Mouse (Mus musculus): ENCODE measurements at regions not wholly inside any gene's neighbourhood (a gene's known extent, or its start where the extent isn't known, plus 50 kb on each side); places are given as distances from the start of the nearest gene placed in this dataset.
"Not testable (repeated sequence)": the region's sequence is repeated elsewhere in the genome, so short reads cannot be mapped to it uniquely, and the experiment has no call there.

DNA sequence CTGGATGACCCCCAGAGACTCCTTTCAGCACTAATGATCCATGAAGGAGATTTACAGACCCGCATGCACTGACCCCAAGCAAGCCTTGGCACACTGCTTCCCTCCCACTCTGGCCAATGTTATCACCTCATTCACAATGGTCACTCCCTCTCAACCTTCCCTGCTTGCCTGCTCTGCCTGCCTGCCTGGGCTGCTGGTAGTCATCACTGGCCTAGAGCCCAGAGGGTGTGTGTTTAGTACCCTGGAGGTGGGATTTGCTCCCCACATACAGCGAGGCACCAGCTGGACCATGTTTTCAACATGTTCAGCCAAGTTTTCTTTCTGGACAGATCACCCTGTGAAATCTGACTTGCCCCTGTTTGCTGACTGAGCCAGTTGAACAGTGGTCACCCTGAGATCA lies 147.9 kb downstream of the Lyplal1 start:
- DNase-seq (ENCODE audit: low spot score, missing footprints) (no peak), ATAC-seq (ENCODE audit: low FRiP score) (no peak)
- Histone ChIP-seq H3K27me3 (ENCODE audit: control insufficient read depth, insufficient read depth, low read length) (no peaks in the 10 kb centered on the region), H3K27ac (ENCODE audit: low read depth, low read length) (no peak overlapping the region), H3K9ac (ENCODE audit: low read length) (no peak overlapping the region), H3K36me3 (ENCODE audit: control insufficient read depth, insufficient read depth, low read length) (no peaks in the 10 kb centered on the region), H3K4me1 (ENCODE audit: control insufficient read depth, insufficient read depth, low read length) (no peaks in the 10 kb centered on the region), H3K4me2 (no peak overlapping the region), H3K9me3 (ENCODE audit: control insufficient read depth, low read length) (no peaks in the 10 kb centered on the region), H3K4me3 (ENCODE audit: low read depth, low read length) (no peak overlapping the region)
- WGBS: 38% methylated on average over 2 of the region's 2 CpGs

DNA sequence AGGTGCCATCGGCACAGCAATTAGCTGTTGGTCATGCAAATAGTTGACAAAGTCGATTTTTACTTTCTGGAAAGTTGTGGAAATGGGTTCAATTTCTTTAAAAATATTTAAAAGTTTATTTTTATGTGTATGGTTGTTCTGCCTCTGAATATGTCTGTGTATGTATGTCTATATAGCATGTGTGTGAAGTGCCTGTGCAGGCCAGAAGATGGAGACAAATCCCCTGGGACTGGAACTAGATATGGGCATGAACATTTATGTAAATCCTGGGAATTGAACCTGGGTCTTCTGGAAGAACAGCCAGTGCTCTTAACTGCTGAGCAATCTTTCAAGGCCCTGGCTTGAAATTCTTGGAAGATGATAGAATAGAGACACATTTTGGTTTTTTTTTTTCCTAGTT lies 140.0 kb downstream of the Lyplal1 start:
- DNase-seq (ENCODE audit: low spot score, missing footprints) (no peak), ATAC-seq (ENCODE audit: low FRiP score) (no peak)
- Histone ChIP-seq H3K9ac (ENCODE audit: low read length) (no peak overlapping the region), H3K4me3 (ENCODE audit: low read depth, low read length) (no peak overlapping the region), H3K36me3 (ENCODE audit: control insufficient read depth, insufficient read depth, low read length) (no peaks in the 10 kb centered on the region), H3K27ac (ENCODE audit: low read depth, low read length) (no peak overlapping the region), H3K27me3 (ENCODE audit: control insufficient read depth, insufficient read depth, low read length) (no peaks in the 10 kb centered on the region), H3K4me1 (ENCODE audit: control insufficient read depth, insufficient read depth, low read length) (no peaks in the 10 kb centered on the region), H3K4me2 (no peak overlapping the region), H3K9me3 (ENCODE audit: control insufficient read depth, low read length) (no peaks in the 10 kb centered on the region)
- WGBS: 90% methylated on average over 2 of the region's 2 CpGs

DNA sequence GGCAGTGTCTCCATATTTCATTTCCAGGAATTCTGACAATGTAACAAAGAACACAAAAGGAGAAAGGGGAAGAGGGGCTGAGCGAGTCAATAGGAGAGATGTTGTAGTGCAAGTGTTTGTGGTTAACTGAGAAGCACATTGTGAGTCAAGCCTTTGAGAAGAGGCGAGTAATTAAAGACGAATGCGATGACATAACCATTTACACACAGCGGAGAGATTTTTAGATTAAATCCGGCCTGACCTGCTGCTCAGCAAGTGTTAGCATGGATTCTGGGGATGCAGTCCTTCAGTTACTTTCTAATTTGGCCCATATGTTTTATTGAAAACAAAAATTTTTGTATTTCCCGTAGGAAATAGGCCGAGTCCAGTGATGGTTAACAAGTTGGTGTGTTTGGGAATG lies 127.7 kb downstream of the Lyplal1 start:
- Histone ChIP-seq H3K36me3 (ENCODE audit: control insufficient read depth, insufficient read depth, low read length) (no peaks in the 10 kb centered on the region), H3K4me1 (ENCODE audit: control insufficient read depth, insufficient read depth, low read length) (no peaks in the 10 kb centered on the region), H3K9ac (ENCODE audit: low read length) (no peak overlapping the region), H3K27me3 (ENCODE audit: control insufficient read depth, insufficient read depth, low read length) (no peaks in the 10 kb centered on the region), H3K9me3 (ENCODE audit: control insufficient read depth, low read length) (no peaks in the 10 kb centered on the region), H3K4me3 (ENCODE audit: low read depth, low read length) (no peak overlapping the region), H3K4me2 (no peak overlapping the region), H3K27ac (ENCODE audit: low read depth, low read length) (no peak overlapping the region)
- DNase-seq (ENCODE audit: low spot score, missing footprints) (no peak), ATAC-seq (ENCODE audit: low FRiP score) (no peak)
- WGBS: 70% methylated on average over 8 of the region's 8 CpGs

DNA sequence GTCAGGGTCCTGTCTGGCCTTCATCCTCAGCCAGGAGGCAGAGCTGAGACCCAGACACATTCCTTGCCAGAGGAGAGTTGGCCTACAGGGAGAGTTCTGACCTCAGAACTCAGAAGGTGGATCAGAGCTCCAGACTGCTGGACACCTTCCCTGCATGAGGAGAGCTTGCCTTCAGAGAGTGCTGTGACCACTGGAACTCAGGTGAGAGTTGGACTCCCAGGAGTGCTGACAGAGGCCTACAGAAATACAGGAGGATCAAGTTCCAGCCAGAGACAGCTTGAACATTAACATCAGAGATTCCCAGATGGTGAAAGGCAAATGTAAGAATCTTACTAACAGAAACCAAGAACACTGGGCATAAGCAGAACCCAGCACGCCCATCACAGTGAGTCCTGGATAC lies 117.0 kb downstream of the Lyplal1 start:
- not testable (repeated sequence) for H3K9ac ChIP-seq (ENCODE audit: low read length); H3K27me3 ChIP-seq (ENCODE audit: control insufficient read depth, insufficient read depth, low read length); H3K4me2 ChIP-seq; H3K36me3 ChIP-seq (ENCODE audit: control insufficient read depth, insufficient read depth, low read length); DNase-seq (ENCODE audit: low spot score, missing footprints); H3K4me1 ChIP-seq (ENCODE audit: control insufficient read depth, insufficient read depth, low read length); H3K4me3 ChIP-seq (ENCODE audit: low read depth, low read length); ATAC-seq (ENCODE audit: low FRiP score); H3K27ac ChIP-seq (ENCODE audit: low read depth, low read length); H3K9me3 ChIP-seq (ENCODE audit: control insufficient read depth, low read length)
- WGBS: 94% methylated on average over 1 of the region's 1 CpGs

DNA sequence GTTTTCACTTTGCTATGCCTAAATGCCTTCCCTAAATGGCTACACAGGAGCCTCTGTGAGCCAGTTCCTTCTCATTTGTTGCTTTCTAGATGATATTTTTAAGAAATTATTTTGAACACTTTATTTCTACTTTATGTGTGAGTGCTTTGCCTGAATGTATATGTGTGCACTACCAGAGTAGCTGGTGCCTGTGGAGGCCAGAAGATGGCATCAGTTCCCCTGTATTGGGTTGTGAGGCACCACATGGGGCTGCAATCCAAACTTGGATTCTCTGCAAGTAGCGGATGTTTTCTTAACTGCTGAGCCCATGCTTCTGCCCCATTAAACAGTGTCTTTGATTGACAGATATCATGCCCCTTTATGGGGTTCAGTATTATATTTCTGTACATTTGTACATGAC lies 103.7 kb downstream of the Lyplal1 start:
- Histone ChIP-seq H3K4me3 (ENCODE audit: low read depth, low read length) (no peak overlapping the region), H3K27me3 (ENCODE audit: control insufficient read depth, insufficient read depth, low read length) (no peaks in the 10 kb centered on the region), H3K9ac (ENCODE audit: low read length) (no peak overlapping the region), H3K4me1 (ENCODE audit: control insufficient read depth, insufficient read depth, low read length) (no peaks in the 10 kb centered on the region), H3K4me2 (no peak overlapping the region), H3K27ac (ENCODE audit: low read depth, low read length) (no peak overlapping the region), H3K36me3 (ENCODE audit: control insufficient read depth, insufficient read depth, low read length) (no peaks in the 10 kb centered on the region), H3K9me3 (ENCODE audit: control insufficient read depth, low read length) (no peaks in the 10 kb centered on the region)
- ATAC-seq (ENCODE audit: low FRiP score) (no peak), DNase-seq (ENCODE audit: low spot score, missing footprints) (no peak)
- WGBS: 78% methylated on average over 1 of the region's 1 CpGs

DNA sequence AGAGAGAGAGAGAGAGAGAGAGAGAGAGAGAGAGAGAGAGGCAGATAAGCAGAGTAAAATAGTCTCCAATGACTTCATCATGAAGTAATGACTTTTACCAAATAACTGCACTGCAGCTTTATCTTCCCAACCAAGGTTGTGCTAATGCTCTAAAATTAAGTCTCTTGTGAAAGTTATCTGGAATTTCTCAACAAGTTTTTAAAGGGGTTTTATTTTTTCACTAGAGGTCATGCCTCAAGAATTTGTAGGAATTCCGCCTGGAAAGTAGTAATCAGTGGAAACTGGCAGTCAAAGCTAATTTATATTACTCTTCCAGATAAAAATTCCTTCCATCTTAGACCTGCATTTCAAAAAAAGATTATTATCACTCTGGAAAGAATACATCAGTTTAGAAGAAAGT lies 102.9 kb downstream of the Lyplal1 start:
- ATAC-seq (ENCODE audit: low FRiP score): no peak
- H3K36me3 ChIP-seq (ENCODE audit: control insufficient read depth, insufficient read depth, low read length): no peaks in the 10 kb centered on the region
- WGBS: 84% methylated on average over 1 of the region's 1 CpGs

DNA sequence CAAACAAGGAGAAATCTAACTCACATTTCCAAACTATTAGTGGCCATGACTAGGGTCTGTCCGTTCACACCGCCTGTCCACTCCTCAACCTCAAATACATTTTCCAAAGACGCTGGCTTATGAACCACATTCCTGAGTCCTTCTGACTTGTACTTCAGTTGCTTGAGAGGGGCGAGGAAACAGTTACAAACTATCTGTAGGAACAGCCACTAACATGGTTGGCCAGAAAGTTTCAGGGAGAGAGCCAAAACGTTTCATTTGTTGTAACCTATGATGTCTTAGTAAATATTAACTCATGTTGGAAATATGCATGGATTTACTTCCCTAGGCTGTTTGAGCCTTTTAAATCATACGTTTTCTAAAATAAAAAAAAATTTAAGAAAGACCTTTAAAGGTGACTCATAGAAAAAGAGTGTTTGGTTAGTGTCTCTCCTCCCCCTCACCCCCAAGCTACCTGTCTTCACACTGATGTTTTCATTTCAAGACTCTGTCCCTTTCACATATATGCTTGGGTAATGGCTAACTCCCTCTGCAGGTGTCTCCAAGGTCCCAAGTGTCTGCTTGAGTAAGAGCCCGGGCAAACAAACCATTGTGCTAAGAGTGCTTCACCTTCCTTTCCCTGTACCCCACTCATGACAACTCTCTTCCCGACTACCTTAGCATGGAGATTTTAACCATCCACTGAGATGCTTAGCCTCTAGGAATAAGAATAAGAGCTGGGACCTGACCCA lies 101.1 kb downstream of the Lyplal1 start:
- no peak for DNase-seq (ENCODE audit: low spot score, missing footprints)
- no peaks in the 10 kb centered on the region for H3K36me3 ChIP-seq (ENCODE audit: control insufficient read depth, insufficient read depth, low read length)
- H3K4me1 ChIP-seq (ENCODE audit: control insufficient read depth, insufficient read depth, low read length): no peaks in the 10 kb centered on the region
- no peaks in the 10 kb centered on the region for H3K27me3 ChIP-seq (ENCODE audit: control insufficient read depth, insufficient read depth, low read length)
- 85% methylated on average over 8 of the region's 8 CpGs for WGBS
- no peaks in the 10 kb centered on the region for H3K9me3 ChIP-seq (ENCODE audit: control insufficient read depth, low read length)
- no peak overlapping the region for H3K4me3 ChIP-seq (ENCODE audit: low read depth, low read length)
- no peak for ATAC-seq (ENCODE audit: low FRiP score)
- no peak overlapping the region for H3K4me2 ChIP-seq
- H3K9ac ChIP-seq (ENCODE audit: low read length): no peak overlapping the region
- no peak overlapping the region for H3K27ac ChIP-seq (ENCODE audit: low read depth, low read length)

More for the DNA sequence above, 102.9 kb downstream of the Lyplal1 start:
- Histone ChIP-seq H3K27me3 (ENCODE audit: control insufficient read depth, insufficient read depth, low read length) (no peaks in the 10 kb centered on the region), H3K9ac (ENCODE audit: low read length) (no peak overlapping the region), H3K4me1 (ENCODE audit: control insufficient read depth, insufficient read depth, low read length) (no peaks in the 10 kb centered on the region), H3K4me3 (ENCODE audit: low read depth, low read length) (no peak overlapping the region), H3K9me3 (ENCODE audit: control insufficient read depth, low read length) (no peaks in the 10 kb centered on the region), H3K4me2 (no peak overlapping the region), H3K27ac (ENCODE audit: low read depth, low read length) (no peak overlapping the region)
- no peak for DNase-seq (ENCODE audit: low spot score, missing footprints)

DNA sequence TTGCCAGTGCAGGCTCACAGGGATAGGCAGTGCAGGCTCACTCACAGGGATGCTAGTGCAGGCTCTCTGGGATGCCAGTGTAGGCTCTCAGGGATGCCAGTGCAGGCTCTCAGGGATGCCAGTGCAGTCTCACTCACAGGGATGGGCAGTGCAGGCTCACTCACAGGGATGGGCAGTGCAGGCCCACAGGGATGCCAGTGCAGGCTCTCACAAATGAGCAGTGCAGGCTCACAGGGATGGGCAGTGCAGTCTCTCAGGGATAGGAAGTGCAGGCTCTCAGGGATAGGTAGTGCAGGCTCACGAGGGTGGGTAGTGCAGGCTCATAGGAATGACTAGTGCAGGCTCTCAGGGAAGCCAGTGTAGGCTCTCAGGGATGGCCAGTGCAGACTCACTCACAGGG lies 99.6 kb downstream of the Lyplal1 start:
- no peaks in the 10 kb centered on the region for H3K4me1 ChIP-seq (ENCODE audit: control insufficient read depth, insufficient read depth, low read length)
- H3K4me3 ChIP-seq (ENCODE audit: low read depth, low read length): no peak overlapping the region
- no peak for DNase-seq (ENCODE audit: low spot score, missing footprints)
- H3K9ac ChIP-seq (ENCODE audit: low read length): no peak overlapping the region
- no peaks in the 10 kb centered on the region for H3K27me3 ChIP-seq (ENCODE audit: control insufficient read depth, insufficient read depth, low read length)
- H3K27ac ChIP-seq (ENCODE audit: low read depth, low read length): no peak overlapping the region
- H3K36me3 ChIP-seq (ENCODE audit: control insufficient read depth, insufficient read depth, low read length): no peaks in the 10 kb centered on the region
- H3K4me2 ChIP-seq: no peak overlapping the region
- WGBS: 76% methylated on average over 1 of the region's 1 CpGs
- no peaks in the 10 kb centered on the region for H3K9me3 ChIP-seq (ENCODE audit: control insufficient read depth, low read length)
- ATAC-seq (ENCODE audit: low FRiP score): no peak

DNA sequence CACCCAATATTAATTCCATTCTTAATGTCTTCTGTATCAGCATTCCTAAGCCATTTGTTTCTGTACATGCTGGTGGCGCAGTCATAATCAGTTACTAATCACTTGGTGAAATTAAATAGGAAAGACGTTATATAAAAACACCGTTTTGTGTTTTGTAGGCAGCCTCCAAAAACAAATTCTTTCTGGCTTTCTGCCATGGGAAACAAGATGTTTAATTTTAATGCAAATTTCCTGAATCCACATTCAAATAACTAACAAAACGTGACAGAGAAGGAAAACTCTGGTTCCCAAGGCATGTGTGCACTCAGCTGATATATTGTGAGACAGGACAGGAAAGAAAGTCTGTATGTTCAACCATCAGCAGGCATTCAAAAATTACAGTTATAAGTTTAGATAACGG lies 97.6 kb downstream of the Lyplal1 start:
- no peak for ATAC-seq (ENCODE audit: low FRiP score)
- WGBS: 90% methylated on average over 5 of the region's 5 CpGs
- Histone ChIP-seq H3K27ac (ENCODE audit: low read depth, low read length) (no peak overlapping the region), H3K9me3 (ENCODE audit: control insufficient read depth, low read length) (no peaks in the 10 kb centered on the region), H3K36me3 (ENCODE audit: control insufficient read depth, insufficient read depth, low read length) (no peaks in the 10 kb centered on the region), H3K4me1 (ENCODE audit: control insufficient read depth, insufficient read depth, low read length) (no peaks in the 10 kb centered on the region), H3K27me3 (ENCODE audit: control insufficient read depth, insufficient read depth, low read length) (no peaks in the 10 kb centered on the region), H3K9ac (ENCODE audit: low read length) (no peak overlapping the region), H3K4me2 (no peak overlapping the region), H3K4me3 (ENCODE audit: low read depth, low read length) (no peak overlapping the region)
- DNase-seq (ENCODE audit: low spot score, missing footprints): no peak

All from midbrain, embryonic 11.5 days (tissue).